Mouse (Mus musculus): ENCODE measurements around the gene Polg. TPM values are rescaled to one million over a fixed set of nuclear protein-coding genes. Genes with fewer than 3 reads are reported as not detected.

Gene Polg
- total RNA-seq, 2 experiments from 2014 or later, result 76.5 to 101 TPM

GRCm38 (mm10) chr7:79507756-79508155 lies 41.6 kb upstream of the Polg start:
- peak overlapping the region; percentile 85 for H3K4me3 ChIP-seq
- no peak for DNase-seq (ENCODE audit: low spot score in 2 of 2)
- peak overlapping the region; percentile 97 for H3K27ac ChIP-seq
- TF ChIP-seq CTCF (conservative IDR thresholded peaks at IDR 0.05), result no peak

- Histone ChIP-seq H3K27ac (peak overlapping the region; percentile 97), H3K4me3 (peak overlapping the region; percentile 85)
- DNase-seq (ENCODE audit: low spot score in 2 of 2), result no peak
- TF ChIP-seq CTCF (conservative IDR thresholded peaks at IDR 0.05), result no peak
These were observed 41.0 kb upstream of the Polg start for GRCm38 (mm10) chr7:79507101-79507705.

GRCm38 (mm10) chr7:79506531-79507090 lies 40.4 kb upstream of the Polg start:
- no peak for DNase-seq (ENCODE audit: low spot score in 2 of 2)
- Histone ChIP-seq H3K4me3 (peak overlapping the region; percentile 85), H3K27ac (peak overlapping the region; percentile 97)
- no peak for TF ChIP-seq CTCF (conservative IDR thresholded peaks at IDR 0.05)

- TF ChIP-seq CTCF (conservative IDR thresholded peaks at IDR 0.05), result no peak
- Histone ChIP-seq H3K4me3 (peak overlapping the region; percentile 85), H3K27ac (peak overlapping the region; percentile 97)
- no peak for DNase-seq (ENCODE audit: low spot score in 2 of 2)
These were observed 39.8 kb upstream of the Polg start for GRCm38 (mm10) chr7:79505876-79506530.

- TF ChIP-seq CTCF (conservative IDR thresholded peaks at IDR 0.05), result no peak
- DNase-seq (ENCODE audit: low spot score in 2 of 2), result no peak
These were observed 39.2 kb upstream of the Polg start for GRCm38 (mm10) chr7:79505376-79505775.

GRCm38 (mm10) chr7:79504723-79505122 lies 38.6 kb upstream of the Polg start:
- peak; percentile 95 to 97 for DNase-seq (ENCODE audit: low spot score in 2 of 2)
- peak overlapping the region; percentile 97 for H3K27ac ChIP-seq
- peak overlapping the region; percentile 85 for H3K4me3 ChIP-seq
- 0 out of 2 replicates have a peak, but pooled peaks have one; percentile 5 for TF ChIP-seq CTCF (conservative IDR thresholded peaks at IDR 0.05)

More at GRCm38 (mm10) chr7:79505376-79505775, 39.2 kb upstream of the Polg start:
- Histone ChIP-seq H3K4me3 (peak overlapping the region; percentile 85), H3K27ac (peak overlapping the region; percentile 97)

- Histone ChIP-seq H3K27ac (peak overlapping the region; percentile 97), H3K4me3 (peak overlapping the region; percentile 89)
- DNase-seq (ENCODE audit: low spot score in 2 of 2), result no peak
- TF ChIP-seq CTCF (conservative IDR thresholded peaks at IDR 0.05), result no peak
These were observed 37.6 kb upstream of the Polg start for GRCm38 (mm10) chr7:79503656-79504250.

- TF ChIP-seq CTCF (conservative IDR thresholded peaks at IDR 0.05), result no peak
- H3K4me3 ChIP-seq, result peak overlapping the region; percentile 89
- H3K27ac ChIP-seq, result peak overlapping the region; percentile 97
- no peak for DNase-seq (ENCODE audit: low spot score in 2 of 2)
These were observed 36.9 kb upstream of the Polg start for GRCm38 (mm10) chr7:79503103-79503455.

- Histone ChIP-seq H3K27ac (peak overlapping the region; percentile 97), H3K4me3 (peak overlapping the region; percentile 89)
- DNase-seq (ENCODE audit: low spot score in 2 of 2), result no peak
- TF ChIP-seq CTCF (conservative IDR thresholded peaks at IDR 0.05), result no peak
These were observed 36.3 kb upstream of the Polg start for GRCm38 (mm10) chr7:79502152-79503102.

GRCm38 (mm10) chr7:79501581-79502031 lies 35.4 kb upstream of the Polg start:
- H3K4me3 ChIP-seq, result peak overlapping the region; percentile 89
- no peak for DNase-seq (ENCODE audit: low spot score in 2 of 2)
- peak; percentile 10; the same call in 1 of the 2 replicates for TF ChIP-seq CTCF (conservative IDR thresholded peaks at IDR 0.05)

GRCm38 (mm10) chr7:79500681-79501306 lies 34.6 kb upstream of the Polg start:
- peak overlapping the region; percentile 89 for H3K4me3 ChIP-seq
- TF ChIP-seq CTCF (conservative IDR thresholded peaks at IDR 0.05), result no peak
- H3K27ac ChIP-seq, result peak overlapping the region; percentile 97
- no peak for DNase-seq (ENCODE audit: low spot score in 2 of 2)

More at GRCm38 (mm10) chr7:79501581-79502031, 35.4 kb upstream of the Polg start:
- H3K27ac ChIP-seq, result peak overlapping the region; percentile 97
